Mouse (Mus musculus) limb, embryonic 10.5 days (tissue): Measurements from ENCODE around the gene Wipf1. TPM values are rescaled to one million over a fixed set of nuclear protein-coding genes. Genes with fewer than 3 reads are reported as not detected.

Experiments
- DNase-seq: peaks from one replicate; pipeline ENCODE4 v3.0.0-alpha.2; 2017; ENCODE audit warnings: low spot score
- H3K27ac ChIP-seq: fragments of 300-500 bp; sonication (generic); 2 replicates; pipeline ENCODE4 v1.5.1; 2016; ENCODE audit warnings: mild to moderate bottlenecking
- H3K27me3 ChIP-seq: fragments of 300-500 bp; sonication (generic); 2 replicates; pipeline ENCODE4 v1.6.1; 2016; ENCODE audit warnings: low read depth, mild to moderate bottlenecking; ENCODE audit not compliant: poor library complexity, severe bottlenecking
- H3K36me3 ChIP-seq: fragments of 300-500 bp; sonication (generic); 2 replicates; pipeline ENCODE4 v1.6.1; 2016; ENCODE audit warnings: mild to moderate bottlenecking, moderate library complexity
- H3K4me1 ChIP-seq: fragments of 300-500 bp; sonication (generic); 2 replicates; pipeline ENCODE4 v1.6.1; 2016
- H3K4me3 ChIP-seq: fragments of 300-500 bp; sonication (generic); 2 replicates; pipeline ENCODE4 v1.5.1; 2016; ENCODE audit warnings: mild to moderate bottlenecking, moderate library complexity
- H3K9me3 ChIP-seq: fragments of 300-500 bp; sonication (generic); replicated peaks from 2 replicates; pipeline ENCODE4 v1.6.1; 2016; ENCODE audit warnings: mild to moderate bottlenecking
- WGBS: fragments of 180-500 bp; shearing (Covaris S2); methylation state at CpG from one replicate; pipeline ENCODE4 v1.1.7; 2016; 5-methylcytosine and 5-hydroxymethylcytosine counted together
- polyA plus RNA-seq: library from polyadenylated mRNA; unstranded; fragments of >200 nt; fragmentation: Nextera tagmentation; extraction: Ambion mirVana; gene quantifications from 2 replicates; pipeline ENCODE4 v1.2.1, GENCODE M21; 2016

The Wipf1 gene
- polyA plus RNA-seq, 1 experiment from 2014 or later: 14.2 TPM

DNA sequence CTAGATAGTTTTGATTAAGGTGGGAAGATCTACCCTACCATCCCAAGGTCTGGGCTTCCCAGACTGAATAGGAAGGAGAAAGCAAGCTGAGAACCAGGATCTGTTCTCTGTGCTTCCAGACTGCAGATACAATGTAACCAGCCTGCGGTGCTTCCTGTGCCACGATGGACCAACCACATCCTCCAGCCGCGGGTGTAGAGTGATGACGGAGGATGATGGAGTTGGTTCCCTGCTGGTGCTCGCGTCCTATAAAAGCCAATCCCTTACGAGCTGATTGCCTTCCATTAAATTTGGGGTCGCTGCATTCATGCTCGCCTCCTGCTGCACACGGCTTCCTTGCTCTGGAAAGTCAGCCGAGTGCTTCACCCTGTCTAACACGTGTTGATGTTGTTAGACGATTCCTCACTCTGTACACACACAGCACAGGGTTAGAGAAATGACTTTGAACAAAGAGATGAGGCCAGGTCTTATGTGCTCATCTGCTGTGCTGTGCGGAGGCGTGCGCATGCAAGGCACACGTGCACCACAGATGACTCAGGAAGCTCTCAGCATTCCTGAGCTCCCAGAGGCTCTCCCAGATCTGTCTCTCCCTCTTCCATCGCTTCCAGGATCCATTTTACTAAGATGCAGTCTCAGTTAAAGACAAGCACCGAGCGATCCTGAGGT is 100.6 kb downstream of the Wipf1 start:
- Histone ChIP-seq H3K4me3 (no peak overlapping the region), H3K27ac (no peak overlapping the region), H3K9me3 (no peaks in the 10 kb centered on the region), H3K27me3 (no peaks in the 10 kb centered on the region), H3K4me1 (peaks cover 20% of the 10 kb centered on the region), H3K36me3 (peaks cover 30% of the 10 kb centered on the region)
- 66% methylated on average over 21 of the region's 21 CpGs for WGBS
- DNase-seq: peak; percentile 36

DNA sequence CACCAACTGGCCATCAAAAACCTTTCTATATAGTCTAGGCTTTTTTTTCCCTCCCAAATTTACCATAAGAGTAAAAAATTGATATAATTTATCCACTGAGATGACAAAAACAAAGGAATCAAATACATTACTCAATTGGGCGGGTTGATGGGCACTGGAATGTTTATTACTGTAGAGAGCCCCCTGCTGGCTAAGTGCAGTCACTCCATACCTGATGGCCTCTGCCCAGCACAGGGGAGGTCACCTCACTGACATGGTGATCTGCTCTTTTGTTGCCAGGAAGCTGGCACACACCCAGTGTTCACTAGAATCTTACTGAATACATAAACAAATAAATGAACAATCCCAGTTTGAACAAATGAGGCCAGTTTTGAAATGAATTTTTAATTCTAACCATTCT is 102.2 kb downstream of the Wipf1 start:
- Histone ChIP-seq H3K27ac (no peak overlapping the region), H3K4me1 (peaks cover 19% of the 10 kb centered on the region), H3K36me3 (peaks cover 16% of the 10 kb centered on the region), H3K9me3 (no peaks in the 10 kb centered on the region), H3K27me3 (no peaks in the 10 kb centered on the region), H3K4me3 (no peak overlapping the region)
- WGBS: 36% methylated on average over 1 of the region's 1 CpGs
- peak; percentile 42 for DNase-seq

DNA sequence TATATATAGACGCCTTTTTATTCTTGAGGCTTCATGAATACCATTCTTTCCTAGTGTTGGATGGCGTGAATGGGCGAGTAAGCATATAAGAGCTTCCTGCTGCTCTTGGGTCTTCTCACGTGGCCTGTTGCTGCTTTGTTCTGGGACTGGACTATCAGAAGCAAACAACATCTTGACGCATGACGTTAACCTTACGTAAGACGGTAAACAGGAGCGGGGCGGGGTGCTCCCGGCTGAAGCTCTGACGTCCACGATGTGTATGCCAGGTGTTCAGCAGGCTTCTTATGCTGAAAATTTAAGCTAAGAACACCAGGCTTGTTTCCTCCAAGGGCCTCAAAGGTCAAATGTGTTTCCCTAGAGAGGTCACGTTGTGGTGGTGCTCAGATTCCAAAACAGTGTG is 103.7 kb downstream of the Wipf1 start:
- no peaks in the 10 kb centered on the region for H3K9me3 ChIP-seq
- no peak for DNase-seq
- no peaks in the 10 kb centered on the region for H3K27me3 ChIP-seq
- H3K27ac ChIP-seq: no peak overlapping the region
- peaks cover 13% of the 10 kb centered on the region for H3K4me1 ChIP-seq
- WGBS: 77% methylated on average over 14 of the region's 14 CpGs
- no peak overlapping the region for H3K4me3 ChIP-seq
- H3K36me3 ChIP-seq: peaks cover 1% of the 10 kb centered on the region; the same call in 1 of the 2 replicates

GRCm38 (mm10) chr2:73419730-73420129 is 109.8 kb downstream of the Wipf1 start:
- DNase-seq: no peak
- Histone ChIP-seq H3K36me3 (no peaks in the 10 kb centered on the region), H3K27me3 (no peaks in the 10 kb centered on the region), H3K4me3 (no peak overlapping the region), H3K27ac (no peak overlapping the region), H3K4me1 (0 out of 2 replicates have a peak, but pooled peaks cover 7% of the 10 kb centered on the region), H3K9me3 (no peaks in the 10 kb centered on the region)
- WGBS: 82% methylated on average over 7 of the region's 7 CpGs

- H3K36me3 ChIP-seq: no peaks in the 10 kb centered on the region
- no peaks in the 10 kb centered on the region for H3K27me3 ChIP-seq
- peak; percentile 40 for DNase-seq
- H3K4me1 ChIP-seq: 0 out of 2 replicates have a peak, but pooled peaks cover 7% of the 10 kb centered on the region
- no peak overlapping the region for H3K27ac ChIP-seq
- no peak overlapping the region for H3K4me3 ChIP-seq
- H3K9me3 ChIP-seq: no peaks in the 10 kb centered on the region
- 39% methylated on average over 4 of the region's 4 CpGs for WGBS
Measured at GRCm38 (mm10) chr2:73419285-73419684, 110.2 kb downstream of the Wipf1 start.

DNA sequence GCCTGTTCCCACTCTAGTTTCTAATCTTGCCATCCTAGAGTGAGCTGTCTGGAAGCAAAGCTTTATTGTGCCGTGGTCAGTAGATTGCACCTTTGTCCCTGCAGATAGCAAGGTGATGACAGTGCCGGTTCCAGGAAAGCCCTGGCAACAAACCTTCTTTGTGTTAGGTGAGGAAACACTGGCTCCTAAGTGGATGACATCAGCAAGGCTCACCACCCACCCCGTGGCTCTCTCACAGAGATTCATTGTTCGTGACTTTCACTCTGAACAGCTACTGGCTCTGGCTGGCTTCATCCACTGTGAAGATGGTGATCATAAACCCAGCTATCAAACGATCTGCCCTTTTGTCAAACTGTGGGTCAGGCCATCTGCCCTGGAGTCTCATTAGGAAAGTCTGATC is 113.6 kb downstream of the Wipf1 start:
- 75% methylated on average over 5 of the region's 5 CpGs for WGBS

GRCm38 (mm10) chr2:73410076-73410475 is 119.5 kb downstream of the Wipf1 start:
- Histone ChIP-seq H3K4me3 (no peak overlapping the region), H3K4me1 (peaks cover 6% of the 10 kb centered on the region; the same call in 1 of the 2 replicates), H3K27me3 (no peaks in the 10 kb centered on the region), H3K36me3 (no peaks in the 10 kb centered on the region), H3K27ac (no peak overlapping the region), H3K9me3 (no peaks in the 10 kb centered on the region)
- no peak for DNase-seq
- 95% methylated on average over 8 of the region's 8 CpGs for WGBS

More for the DNA sequence above, 113.6 kb downstream of the Wipf1 start:
- no peak overlapping the region for H3K27ac ChIP-seq
- H3K4me1 ChIP-seq: 0 out of 2 replicates have a peak, but pooled peaks cover 7% of the 10 kb centered on the region
- H3K9me3 ChIP-seq: no peaks in the 10 kb centered on the region
- H3K27me3 ChIP-seq: no peaks in the 10 kb centered on the region
- H3K4me3 ChIP-seq: no peak overlapping the region
- H3K36me3 ChIP-seq: no peaks in the 10 kb centered on the region
- DNase-seq: no peak

- peaks cover 17% of the 10 kb centered on the region; the same call in 1 of the 2 replicates for H3K4me1 ChIP-seq
- no peaks in the 10 kb centered on the region for H3K9me3 ChIP-seq
- 71% methylated on average over 4 of the region's 4 CpGs for WGBS
- H3K36me3 ChIP-seq: no peaks in the 10 kb centered on the region
- DNase-seq: no peak
- no peak overlapping the region for H3K27ac ChIP-seq
- H3K4me3 ChIP-seq: no peak overlapping the region
- no peaks in the 10 kb centered on the region for H3K27me3 ChIP-seq
Measured at GRCm38 (mm10) chr2:73407662-73408061, 121.9 kb downstream of the Wipf1 start.

DNA sequence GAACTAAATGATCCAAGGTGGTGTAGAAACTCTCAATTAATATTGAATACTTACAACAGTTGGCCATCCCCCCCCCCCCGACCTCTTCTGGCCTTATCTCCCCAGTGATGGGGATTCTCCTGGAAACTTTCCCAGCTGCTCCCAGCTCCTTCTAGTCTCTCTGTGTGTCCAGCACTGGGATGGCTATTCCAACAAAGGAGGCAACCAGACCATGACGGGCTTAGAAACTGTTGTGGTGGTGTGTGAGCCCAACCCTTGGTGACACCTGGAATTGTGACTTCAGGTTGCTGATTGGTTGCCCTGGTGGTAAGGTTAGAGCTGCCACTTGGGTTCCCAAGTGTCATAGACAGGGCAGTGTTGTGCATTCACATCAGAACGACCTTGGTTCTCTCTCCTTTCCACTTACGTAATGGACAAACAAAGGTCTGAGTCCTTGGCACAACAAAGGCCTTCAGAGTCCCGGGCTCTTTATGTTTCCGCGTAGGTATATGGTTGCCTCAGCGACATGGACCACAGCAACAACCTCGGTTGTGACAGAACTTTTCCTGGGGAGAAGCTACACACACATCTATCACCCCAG is 123.1 kb downstream of the Wipf1 start:
- DNase-seq: no peak
- no peaks in the 10 kb centered on the region for H3K9me3 ChIP-seq
- H3K4me3 ChIP-seq: no peak overlapping the region
- WGBS: 89% methylated on average over 9 of the region's 9 CpGs
- no peaks in the 10 kb centered on the region for H3K27me3 ChIP-seq
- no peak overlapping the region for H3K27ac ChIP-seq
- no peaks in the 10 kb centered on the region for H3K36me3 ChIP-seq
- H3K4me1 ChIP-seq: peaks cover 26% of the 10 kb centered on the region

DNA sequence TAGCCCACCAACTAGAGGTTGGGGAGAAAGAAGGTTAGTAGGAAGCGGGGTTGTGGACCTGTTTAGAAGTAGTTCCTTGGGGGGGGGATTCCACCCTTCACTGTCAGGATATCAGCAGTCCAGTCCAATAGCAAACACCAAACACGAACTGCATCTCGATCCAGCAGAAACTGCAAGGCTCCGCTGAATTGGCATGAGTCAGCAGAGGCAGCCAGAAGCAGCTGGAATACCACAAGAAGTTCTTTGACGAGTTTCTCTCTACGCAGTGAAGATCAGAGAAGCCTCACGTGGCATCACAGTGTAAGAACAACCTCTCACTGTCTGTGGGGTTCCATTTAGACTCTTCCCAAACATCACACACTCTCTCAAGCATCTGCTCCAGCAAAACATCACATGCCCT is 124.6 kb downstream of the Wipf1 start:
- 90% methylated on average over 7 of the region's 7 CpGs for WGBS
- DNase-seq: no peak
- Histone ChIP-seq H3K27me3 (no peaks in the 10 kb centered on the region), H3K4me3 (no peak overlapping the region), H3K36me3 (no peaks in the 10 kb centered on the region), H3K27ac (no peak overlapping the region), H3K9me3 (no peaks in the 10 kb centered on the region), H3K4me1 (peaks cover 35% of the 10 kb centered on the region)

GRCm38 (mm10) chr2:73404442-73404841 is 125.1 kb downstream of the Wipf1 start:
- 85% methylated on average over 9 of the region's 9 CpGs for whole genome bisulfite sequencing
- H3K27ac ChIP-seq: no peak overlapping the region
- no peak for DNase-seq

GRCm38 (mm10) chr2:73403385-73404013 is 126.0 kb downstream of the Wipf1 start:
- DNase-seq: no peak
- Histone ChIP-seq H3K27ac (no peak overlapping the region), H3K27me3 (no peaks in the 10 kb centered on the region), H3K4me3 (no peak overlapping the region), H3K36me3 (no peaks in the 10 kb centered on the region), H3K9me3 (no peaks in the 10 kb centered on the region), H3K4me1 (peaks cover 30% of the 10 kb centered on the region)
- WGBS: 80% methylated on average over 15 of the region's 15 CpGs

More at GRCm38 (mm10) chr2:73404442-73404841, 125.1 kb downstream of the Wipf1 start:
- Histone ChIP-seq H3K36me3 (no peaks in the 10 kb centered on the region), H3K4me3 (no peak overlapping the region), H3K27me3 (no peaks in the 10 kb centered on the region), H3K4me1 (peaks cover 35% of the 10 kb centered on the region), H3K9me3 (no peaks in the 10 kb centered on the region)

GRCm38 (mm10) chr2:73401689-73402088 is 127.8 kb downstream of the Wipf1 start:
- Histone ChIP-seq H3K27me3 (no peaks in the 10 kb centered on the region), H3K4me3 (no peak overlapping the region), H3K4me1 (peaks cover 29% of the 10 kb centered on the region), H3K36me3 (no peaks in the 10 kb centered on the region), H3K27ac (peak overlapping the region; percentile 15; the same call in 1 of the 2 replicates), H3K9me3 (no peaks in the 10 kb centered on the region)
- WGBS: 35% methylated on average over 1 of the region's 1 CpGs
- no peak for DNase-seq
